In genomic region chr7:84137779-84138178, GRCm38 (mm10) we compare ENCODE assay signal across 13 mouse cellular contexts. TPM values are rescaled to one million over a fixed set of nuclear protein-coding genes. Genes with fewer than 3 reads are reported as not detected.
DNase-seq lines count a peak whose midpoint lies in the region; ATAC-seq and TF ChIP-seq lines count a peak whose summit lies in the region.
"Had no signal": no experiment of that assay in that cellular context is flagged by ENCODE, and none has a peak within 500 bp of the region (broad histone marks: within the 10 kb centered on the region; RNA-seq: fewer than 3 reads in every experiment).

No protein-coding gene starts in this region.

- H3K9ac ChIP-seq in kidney, embryonic 15.5 days, result no peak overlapping the region
- H3K9ac ChIP-seq in midbrain, embryonic 13.5 days (replicated peaks), result no peak overlapping the region
- no peak overlapping the region for H3K9ac ChIP-seq in midbrain, postnatal 0 days (replicated peaks; ENCODE audit: low read length, poor library complexity, severe bottlenecking)
- H3K9ac ChIP-seq: liver, embryonic 13.5 days had no signal

- no peaks in the 10 kb centered on the region for H3K27me3 ChIP-seq in kidney, adult 2 months (replicated peaks; ENCODE audit: control insufficient read depth, insufficient read depth, low read length)
- H3K27me3 ChIP-seq in kidney, embryonic 15.5 days, result no peaks in the 10 kb centered on the region
- no peaks in the 10 kb centered on the region for H3K27me3 ChIP-seq in midbrain, embryonic 13.5 days
- H3K27me3 ChIP-seq in midbrain, postnatal 0 days (ENCODE audit: insufficient read depth, low read length), result no peaks in the 10 kb centered on the region
- H3K27me3 ChIP-seq: liver, embryonic 13.5 days had no signal

- H3K36me3 ChIP-seq in kidney, adult 2 months (ENCODE audit: control insufficient read depth, insufficient read depth, low read length), result no peaks in the 10 kb centered on the region; the same call in 1 of the 2 replicates
- no peaks in the 10 kb centered on the region for H3K36me3 ChIP-seq in kidney, embryonic 15.5 days
- no peaks in the 10 kb centered on the region for H3K36me3 ChIP-seq in midbrain, embryonic 13.5 days
- no peaks in the 10 kb centered on the region for H3K36me3 ChIP-seq in midbrain, postnatal 0 days (ENCODE audit: insufficient read depth, low read length)
- H3K36me3 ChIP-seq: liver, embryonic 13.5 days had no signal

- no peak for TF ChIP-seq POLR2A in kidney, adult 2 months (IDR thresholded peaks at IDR 0.05; ENCODE audit: low read depth, low read length)

- ATAC-seq in kidney, embryonic 15.5 days (replicated peaks; ENCODE audit: low FRiP score), result no peak
- ATAC-seq in midbrain, embryonic 13.5 days, result peak; percentile 61; the same call in 1 of the 2 replicates
- no peak for ATAC-seq in midbrain, postnatal 0 days (ENCODE audit: low FRiP score)

- DNase-seq in cerebellum, postnatal 10 days, result peak; percentile 42 to 47
- DNase-seq in cerebellum, postnatal 25 days, result no peak
- DNase-seq in kidney, adult 2 months, result no peak
- DNase-seq in midbrain, postnatal 0 days (ENCODE audit: low spot score), result no peak
- DNase-seq in right cerebral cortex, adult 2 months (ENCODE audit: low spot score in 2 of 2), result peak; percentile 37 to 53
- DNase-seq in c-Kit-positive CD71-positive TER-119-positive erythroid progenitor cells, embryonic 14.5 days (ENCODE audit: low spot score), result no peak
- DNase-seq: adrenal gland, adult 2 months; gastrocnemius, adult 2 months; liver, embryonic 13.5 days had no signal

- peaks cover 81% of the 10 kb centered on the region for H3K4me1 ChIP-seq in kidney, adult 2 months (ENCODE audit: control insufficient read depth, insufficient read depth, low read length)
- peaks cover 54% of the 10 kb centered on the region for H3K4me1 ChIP-seq in kidney, embryonic 15.5 days
- peaks cover 33% of the 10 kb centered on the region for H3K4me1 ChIP-seq in midbrain, embryonic 13.5 days (replicated peaks)
- no peaks in the 10 kb centered on the region for H3K4me1 ChIP-seq in midbrain, postnatal 0 days (ENCODE audit: insufficient read depth, low read length)

- no peak overlapping the region for H3K4me3 ChIP-seq in kidney, adult 2 months (ENCODE audit: insufficient read depth, low read depth, low read length)
- no peak overlapping the region for H3K4me3 ChIP-seq in kidney, embryonic 15.5 days (replicated peaks)
- no peak overlapping the region for H3K4me3 ChIP-seq in midbrain, embryonic 13.5 days (replicated peaks)
- H3K4me3 ChIP-seq in midbrain, postnatal 0 days (ENCODE audit: low read depth, low read length), result no peak overlapping the region
- H3K4me3 ChIP-seq: gastrocnemius, adult 2 months; liver, embryonic 13.5 days had no signal

- no peaks in the 10 kb centered on the region for H3K9me3 ChIP-seq in kidney, embryonic 15.5 days (replicated peaks)
- no peaks in the 10 kb centered on the region for H3K9me3 ChIP-seq in midbrain, embryonic 13.5 days
- H3K9me3 ChIP-seq in midbrain, postnatal 0 days (ENCODE audit: low read length), result no peaks in the 10 kb centered on the region
- H3K9me3 ChIP-seq: liver, embryonic 13.5 days had no signal

- H3K27ac ChIP-seq in kidney, adult 2 months (ENCODE audit: insufficient read depth, low read depth, low read length), result peak overlapping the region; percentile 52; the same call in 1 of the 2 replicates
- H3K27ac ChIP-seq in kidney, embryonic 15.5 days, result no peak overlapping the region
- no peak overlapping the region for H3K27ac ChIP-seq in midbrain, embryonic 13.5 days
- no peak overlapping the region for H3K27ac ChIP-seq in midbrain, postnatal 0 days (ENCODE audit: low read depth, low read length)
- H3K27ac ChIP-seq: gastrocnemius, adult 2 months; liver, embryonic 13.5 days had no signal

- no peak overlapping the region for H3K4me2 ChIP-seq in kidney, embryonic 15.5 days
- H3K4me2 ChIP-seq in midbrain, embryonic 13.5 days (replicated peaks), result no peak overlapping the region
- no peak overlapping the region for H3K4me2 ChIP-seq in midbrain, postnatal 0 days (ENCODE audit: low read depth, low read length, poor library complexity, severe bottlenecking)
- H3K4me2 ChIP-seq: heart, embryonic 11.5 days; liver, embryonic 13.5 days had no signal

- no peak for TF ChIP-seq CTCF in kidney, adult 2 months (conservative IDR thresholded peaks at IDR 0.05; ENCODE audit: insufficient read depth, insufficient read length, low read depth, low read length)
- TF ChIP-seq CTCF in midbrain, postnatal 0 days (IDR thresholded peaks at IDR 0.05), result no peak

- WGBS in kidney, adult 2 months, result 28% methylated on average over 3 of the region's 3 CpGs
- 78% methylated on average over 3 of the region's 3 CpGs for WGBS in kidney, embryonic 15.5 days
- WGBS in midbrain, embryonic 13.5 days, result 66% methylated on average over 3 of the region's 3 CpGs
- WGBS in midbrain, postnatal 0 days, result 52% methylated on average over 3 of the region's 3 CpGs

RNA-seq across cellular contexts. Expression of gene Abhd17c, which starts 13.9 kb away (rescaled TPM):
- polyA plus RNA-seq in kidney, adult 2 months (2012; rRNA removed), result 151 and 179 TPM in 2 replicates
- polyA plus RNA-seq in kidney, embryonic 15.5 days (2015; fragmentation: Nextera tagmentation; extraction: Ambion mirVana), result 45.7 and 47.5 TPM in 2 replicates
- 15.5 and 22.9 TPM in 2 replicates for polyA plus RNA-seq in midbrain, embryonic 13.5 days (2015; fragmentation: Nextera tagmentation; extraction: Ambion mirVana)
- 81.9 and 89.8 TPM in 2 replicates for total RNA-seq in midbrain, postnatal 0 days (2014; rRNA removed)
- 66.9 and 76.9 TPM in 2 replicates for polyA plus RNA-seq in midbrain, postnatal 0 days (2015; fragmentation: Nextera tagmentation; extraction: Ambion mirVana)

RNA-seq across cellular contexts. Expression of gene Cemip, which starts 51.5 kb away (rescaled TPM):
- 0.08 and 0.10 TPM in 2 replicates for polyA plus RNA-seq in kidney, adult 2 months (2012; rRNA removed)
- 0.29 and 0.31 TPM in 2 replicates for polyA plus RNA-seq in kidney, embryonic 15.5 days (2015; fragmentation: Nextera tagmentation; extraction: Ambion mirVana)
- polyA plus RNA-seq in midbrain, embryonic 13.5 days (2015; fragmentation: Nextera tagmentation; extraction: Ambion mirVana), result 0.16 and 0.28 TPM in 2 replicates
- total RNA-seq in midbrain, postnatal 0 days (2014; rRNA removed), result 6.6 and 8.2 TPM in 2 replicates
- polyA plus RNA-seq in midbrain, postnatal 0 days (2015; fragmentation: Nextera tagmentation; extraction: Ambion mirVana), result 0.49 and 0.60 TPM in 2 replicates
- total RNA-seq: common myeloid progenitor, adult 5-6 weeks; gastrocnemius, adult 2 months had no signal

Comparison
In these comparisons a context has a peak if more than half of its experiments do, and no peak if none do; other contexts are left out.
1. DNase-seq: peak in cerebellum, postnatal 10 days (2 of 2) and right cerebral cortex, adult 2 months (2 of 2); none in cerebellum, postnatal 25 days (0 of 2), kidney, adult 2 months (single experiment), midbrain, postnatal 0 days (single experiment) and c-Kit-positive CD71-positive TER-119-positive erythroid progenitor cells, embryonic 14.5 days (single experiment).